Mouse (Mus musculus): ENCODE measurements around the gene Pnrc2.

Gene Pnrc2

DNA sequence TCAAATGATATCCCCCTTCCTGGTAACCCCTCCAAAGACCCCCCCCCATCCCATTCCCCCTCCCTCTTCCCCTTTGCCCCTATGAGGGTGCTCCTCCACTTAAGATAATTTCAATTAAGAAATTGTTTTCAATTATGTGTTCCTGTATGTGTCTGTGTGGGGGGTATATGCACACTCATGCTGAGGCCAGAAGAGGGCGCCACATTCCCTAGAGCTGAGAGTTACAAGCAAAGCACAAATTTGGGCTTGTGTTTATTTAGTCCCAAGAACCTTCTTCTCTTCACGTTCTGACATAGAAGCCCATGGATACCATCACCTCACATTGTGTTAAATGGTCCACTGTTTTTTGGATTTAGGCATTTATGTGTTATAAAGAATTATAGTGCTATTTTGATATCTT, 50.4 kb downstream of the Pnrc2 start:
- DNase-seq (ENCODE audit: low spot score in 2 of 2): no peak

DNA sequence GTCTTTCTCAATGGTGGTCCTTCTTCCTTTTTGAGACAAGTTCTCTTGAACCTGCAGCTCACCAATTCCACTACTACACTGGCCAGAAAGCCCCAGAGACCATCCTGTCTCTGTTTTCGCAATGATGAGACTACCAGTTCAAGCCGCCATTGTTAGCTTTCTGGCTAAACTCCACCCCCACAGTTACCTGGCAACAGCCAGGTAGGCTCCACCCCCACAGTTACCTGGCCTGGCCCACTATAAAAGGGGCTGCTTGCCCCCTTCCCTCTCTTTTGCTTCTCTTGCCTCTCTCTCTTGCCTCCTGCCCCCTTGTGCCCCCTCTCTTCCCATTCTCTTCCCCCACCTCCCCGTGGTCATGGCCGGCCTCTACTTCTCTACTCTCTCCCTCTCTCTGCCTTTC, 51.9 kb downstream of the Pnrc2 start:
- no peak for DNase-seq (ENCODE audit: low spot score in 2 of 2)
